Mouse (Mus musculus): ENCODE measurements at regions not wholly inside any gene's neighbourhood (a gene's known extent, or its start where the extent isn't known, plus 50 kb on each side); places are given as distances from the start of the nearest gene placed in this dataset.

DNA sequence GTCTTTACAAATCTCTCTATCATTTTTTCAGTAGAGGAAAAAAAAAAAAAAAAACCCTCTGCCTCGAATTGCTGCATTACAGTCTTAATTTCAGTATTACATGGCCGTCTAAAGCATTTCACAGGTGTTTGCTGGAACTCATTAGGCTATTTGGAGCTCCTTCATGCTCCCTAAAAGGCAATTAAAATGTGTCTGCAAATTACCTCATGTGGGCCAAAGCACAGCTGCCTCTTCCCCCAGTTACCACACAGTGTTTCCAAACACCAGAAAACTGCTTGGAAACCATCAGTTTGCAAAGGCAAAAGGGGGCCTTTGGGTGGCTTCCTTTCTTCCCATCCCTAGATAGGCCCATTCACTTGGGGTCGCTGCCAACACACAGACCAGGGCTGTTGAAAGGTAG is 435.6 kb upstream of the Tenm2 start:
- no peak for TF ChIP-seq CTCF (IDR thresholded peaks at IDR 0.05)
- no peak for TF ChIP-seq EP300 (IDR thresholded peaks at IDR 0.05)
